Mouse (Mus musculus): Measurements from ENCODE around the gene Tmem178. TPM values are rescaled to one million over a fixed set of nuclear protein-coding genes. Genes with fewer than 3 reads are reported as not detected.

Gene Tmem178
- polyA plus RNA-seq, 1 experiment from 2014 or later: 46.0 TPM

GRCm38 (mm10) chr17:81010844-81011685, 66.6 kb downstream of the Tmem178 start:
- Histone ChIP-seq H3K4me1 (replicated peaks; ENCODE audit: insufficient read depth, low read length) (no peaks in the 10 kb centered on the region), H3K4me3 (replicated peaks; ENCODE audit: low read depth, low read length) (no peak overlapping the region), H3K9me3 (replicated peaks; ENCODE audit: low read length) (no peaks in the 10 kb centered on the region), H3K4me2 (ENCODE audit: low read length) (no peak overlapping the region), H3K27me3 (ENCODE audit: insufficient read depth, low read length) (no peaks in the 10 kb centered on the region), H3K36me3 (ENCODE audit: insufficient read depth, low read length) (no peaks in the 10 kb centered on the region), H3K9ac (ENCODE audit: low read depth, low read length) (no peak overlapping the region), H3K27ac (no peak overlapping the region)
- TF ChIP-seq CTCF (IDR thresholded peaks at IDR 0.05; ENCODE audit: low read depth): no peak
- DNase-seq (ENCODE audit: low spot score) (peak; percentile 79), ATAC-seq (replicated peaks; ENCODE audit: low FRiP score, low read depth) (no peak; the same call in 1 of the 2 replicates)
- WGBS: 53% methylated on average over 18 of the region's 18 CpGs

- Histone ChIP-seq H3K27me3 (ENCODE audit: insufficient read depth, low read length) (no peaks in the 10 kb centered on the region), H3K9ac (ENCODE audit: low read depth, low read length) (no peak overlapping the region), H3K36me3 (ENCODE audit: insufficient read depth, low read length) (no peaks in the 10 kb centered on the region), H3K4me3 (replicated peaks; ENCODE audit: low read depth, low read length) (no peak overlapping the region), H3K9me3 (replicated peaks; ENCODE audit: low read length) (no peaks in the 10 kb centered on the region), H3K4me1 (replicated peaks; ENCODE audit: insufficient read depth, low read length) (no peaks in the 10 kb centered on the region), H3K4me2 (ENCODE audit: low read length) (no peak overlapping the region), H3K27ac (no peak overlapping the region)
- ATAC-seq (replicated peaks; ENCODE audit: low FRiP score, low read depth) (peak; percentile 79), DNase-seq (ENCODE audit: low spot score) (peak; percentile 92)
- WGBS: 55% methylated on average over 4 of the region's 4 CpGs
- peak; percentile 90 for TF ChIP-seq CTCF (IDR thresholded peaks at IDR 0.05; ENCODE audit: low read depth)
Measured at GRCm38 (mm10) chr17:81015814-81016447, 71.5 kb downstream of the Tmem178 start.

GRCm38 (mm10) chr17:81017132-81017531, 72.7 kb downstream of the Tmem178 start:
- no peaks in the 10 kb centered on the region for H3K9me3 ChIP-seq (replicated peaks; ENCODE audit: low read length)
- H3K4me3 ChIP-seq (replicated peaks; ENCODE audit: low read depth, low read length): no peak overlapping the region
- H3K27me3 ChIP-seq (ENCODE audit: insufficient read depth, low read length): no peaks in the 10 kb centered on the region
- no peaks in the 10 kb centered on the region for H3K4me1 ChIP-seq (replicated peaks; ENCODE audit: insufficient read depth, low read length)
- no peak for DNase-seq (ENCODE audit: low spot score)
- no peak for ATAC-seq (replicated peaks; ENCODE audit: low FRiP score, low read depth)
- peak; percentile 58 for TF ChIP-seq CTCF (IDR thresholded peaks at IDR 0.05; ENCODE audit: low read depth)
- H3K36me3 ChIP-seq (ENCODE audit: insufficient read depth, low read length): no peaks in the 10 kb centered on the region
- no peak overlapping the region for H3K27ac ChIP-seq
- H3K4me2 ChIP-seq (ENCODE audit: low read length): no peak overlapping the region
- WGBS: 52% methylated on average over 1 of the region's 1 CpGs
- H3K9ac ChIP-seq (ENCODE audit: low read depth, low read length): no peak overlapping the region

DNA sequence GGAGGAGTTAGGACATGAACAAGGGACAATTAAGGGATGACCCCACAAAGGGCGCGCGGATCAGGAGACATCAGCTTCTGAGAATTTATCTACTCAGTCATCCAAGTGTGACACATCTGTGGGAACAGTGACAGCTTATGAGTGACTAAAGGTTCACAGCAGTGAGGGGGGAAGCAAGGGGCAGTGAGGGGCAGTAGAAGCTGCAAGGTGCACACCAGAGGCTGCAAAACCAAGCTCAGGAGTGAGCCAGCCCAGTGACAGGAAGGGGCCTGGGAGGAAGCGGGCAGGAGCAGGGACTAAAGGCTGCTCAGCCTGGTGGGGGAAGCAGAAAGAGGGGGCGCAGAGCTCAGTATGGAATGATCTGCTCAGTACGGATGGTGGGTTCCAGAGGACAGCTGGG, 82.9 kb downstream of the Tmem178 start:
- DNase-seq (ENCODE audit: low spot score) (no peak), ATAC-seq (replicated peaks; ENCODE audit: low FRiP score, low read depth) (no peak)
- WGBS: 91% methylated on average over 6 of the region's 6 CpGs
- H3K36me3 ChIP-seq (ENCODE audit: insufficient read depth, low read length): peaks cover 42% of the 10 kb centered on the region
- no peaks in the 10 kb centered on the region for H3K4me1 ChIP-seq (replicated peaks; ENCODE audit: insufficient read depth, low read length)
- no peak overlapping the region for H3K27ac ChIP-seq
- H3K4me2 ChIP-seq (ENCODE audit: low read length): no peak overlapping the region
- H3K4me3 ChIP-seq (replicated peaks; ENCODE audit: low read depth, low read length): no peak overlapping the region
- no peaks in the 10 kb centered on the region for H3K27me3 ChIP-seq (ENCODE audit: insufficient read depth, low read length)
- H3K9me3 ChIP-seq (replicated peaks; ENCODE audit: low read length): no peaks in the 10 kb centered on the region
- H3K9ac ChIP-seq (ENCODE audit: low read depth, low read length): no peak overlapping the region
- TF ChIP-seq CTCF (IDR thresholded peaks at IDR 0.05; ENCODE audit: low read depth): no peak

DNA sequence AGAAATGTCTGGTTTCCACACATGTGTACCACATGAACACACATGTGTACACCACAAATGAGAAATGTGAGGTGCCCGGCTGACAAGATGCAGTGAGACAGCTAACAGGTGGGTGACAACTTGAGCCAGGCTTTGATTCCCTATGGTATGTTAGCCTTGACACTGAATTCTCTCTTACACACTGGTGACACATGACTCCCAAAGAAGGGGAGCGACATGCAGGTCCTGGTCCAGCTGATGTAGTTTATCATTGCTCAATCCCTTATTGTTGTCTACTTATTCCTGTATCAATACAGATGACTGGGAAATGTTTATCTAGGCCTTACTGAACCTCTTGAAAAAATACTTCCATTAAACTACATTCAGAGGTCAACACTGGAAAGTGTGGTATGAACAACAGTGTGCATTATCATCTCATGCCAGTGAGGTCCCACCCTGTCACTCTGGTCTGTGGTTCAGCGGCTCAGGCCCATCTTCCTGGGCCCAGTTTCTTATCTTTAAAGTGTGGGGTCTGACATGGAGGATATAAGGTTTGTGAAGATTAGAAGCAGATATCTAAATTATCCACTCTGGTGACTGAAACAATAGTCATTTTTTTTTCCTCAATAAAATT, 87.5 kb downstream of the Tmem178 start:
- ATAC-seq (replicated peaks; ENCODE audit: low FRiP score, low read depth): no peak
- Histone ChIP-seq H3K4me1 (replicated peaks; ENCODE audit: insufficient read depth, low read length) (no peaks in the 10 kb centered on the region), H3K9me3 (replicated peaks; ENCODE audit: low read length) (no peaks in the 10 kb centered on the region), H3K27me3 (ENCODE audit: insufficient read depth, low read length) (no peaks in the 10 kb centered on the region), H3K4me3 (replicated peaks; ENCODE audit: low read depth, low read length) (no peak overlapping the region), H3K36me3 (ENCODE audit: insufficient read depth, low read length) (peaks cover 34% of the 10 kb centered on the region), H3K27ac (no peak overlapping the region), H3K9ac (ENCODE audit: low read depth, low read length) (no peak overlapping the region), H3K4me2 (ENCODE audit: low read length) (no peak overlapping the region)
- DNase-seq (ENCODE audit: low spot score): no peak
- 93% methylated on average over 3 of the region's 3 CpGs for WGBS
- TF ChIP-seq CTCF (IDR thresholded peaks at IDR 0.05; ENCODE audit: low read depth): no peak

- no peaks in the 10 kb centered on the region for H3K4me1 ChIP-seq (replicated peaks; ENCODE audit: insufficient read depth, low read length)
- ATAC-seq (replicated peaks; ENCODE audit: low FRiP score, low read depth) (no peak), DNase-seq (ENCODE audit: low spot score) (no peak)
- no peak overlapping the region for H3K27ac ChIP-seq
- H3K4me2 ChIP-seq (ENCODE audit: low read length): no peak overlapping the region
- no peaks in the 10 kb centered on the region for H3K27me3 ChIP-seq (ENCODE audit: insufficient read depth, low read length)
- H3K9ac ChIP-seq (ENCODE audit: low read depth, low read length): no peak overlapping the region
- no peak for TF ChIP-seq CTCF (IDR thresholded peaks at IDR 0.05; ENCODE audit: low read depth)
- peaks cover 40% of the 10 kb centered on the region for H3K36me3 ChIP-seq (ENCODE audit: insufficient read depth, low read length)
- H3K4me3 ChIP-seq (replicated peaks; ENCODE audit: low read depth, low read length): no peak overlapping the region
- 87% methylated on average over 2 of the region's 2 CpGs for WGBS
- no peaks in the 10 kb centered on the region for H3K9me3 ChIP-seq (replicated peaks; ENCODE audit: low read length)
Measured at GRCm38 (mm10) chr17:81032957-81033356, 88.5 kb downstream of the Tmem178 start.
